Mouse (Mus musculus) T-helper 1 cell (primary cell): ENCODE results near the gene Exoc3l.

Experiments used
- in situ Hi-C: fragments of 300-600 bp; cut with MboI, MseI; formaldehyde crosslinking; loops from one replicate; pipeline ENCODE4 v1.15.1; 2025; ENCODE audit warnings: high pct_unique_total_duplicates

Exoc3l gene

DNA sequence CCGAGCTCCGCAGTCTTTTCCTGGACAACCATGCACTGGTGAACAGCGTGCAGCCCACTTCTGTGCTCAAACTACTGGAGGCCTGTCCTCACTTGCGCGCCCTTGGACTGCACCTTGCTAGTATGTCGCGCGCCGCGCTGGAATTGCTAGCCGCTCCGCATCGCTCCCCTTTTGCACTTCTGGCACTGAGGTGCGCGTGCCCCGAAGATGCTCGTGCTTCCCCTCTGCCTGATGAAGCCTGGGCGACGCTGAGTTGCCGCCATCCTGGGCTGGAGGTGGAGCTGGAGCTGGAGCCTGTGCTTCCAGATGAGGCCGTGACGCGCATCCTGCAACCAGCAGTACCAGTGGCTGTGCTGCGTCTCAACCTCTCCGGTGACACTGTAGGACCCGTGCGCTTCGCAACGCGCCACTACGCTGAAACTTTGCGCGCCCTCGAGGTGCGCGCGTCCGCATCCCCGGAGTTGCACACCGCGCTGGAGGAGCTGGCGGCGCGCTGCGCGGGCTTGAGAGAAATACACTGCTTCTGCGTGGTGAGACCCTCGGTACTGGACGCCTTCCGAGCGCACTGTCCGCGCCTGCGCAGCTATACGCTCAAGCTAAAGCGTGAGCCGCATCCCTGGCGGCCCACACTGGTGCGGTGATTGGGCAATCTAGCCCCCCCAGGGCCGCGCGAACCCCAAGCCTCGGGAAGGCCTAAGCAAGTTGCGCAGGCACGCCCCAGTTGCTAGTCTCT lies 27.4 kb downstream of the Exoc3l start:
- in situ Hi-C loops = loop anchor here (25.0 kb wide), 1 partner anchor 631 kb away; the partner anchor contains the start of genes Ciao2b and Rrad

- in situ Hi-C loops = loop anchor here (25.0 kb wide), 1 partner anchor 629 kb away; the partner anchor contains the start of genes Ciao2b and Rrad
These were observed 29.1 kb downstream of the Exoc3l start for GRCm38 (mm10) chr8:105266775-105267174.

DNA sequence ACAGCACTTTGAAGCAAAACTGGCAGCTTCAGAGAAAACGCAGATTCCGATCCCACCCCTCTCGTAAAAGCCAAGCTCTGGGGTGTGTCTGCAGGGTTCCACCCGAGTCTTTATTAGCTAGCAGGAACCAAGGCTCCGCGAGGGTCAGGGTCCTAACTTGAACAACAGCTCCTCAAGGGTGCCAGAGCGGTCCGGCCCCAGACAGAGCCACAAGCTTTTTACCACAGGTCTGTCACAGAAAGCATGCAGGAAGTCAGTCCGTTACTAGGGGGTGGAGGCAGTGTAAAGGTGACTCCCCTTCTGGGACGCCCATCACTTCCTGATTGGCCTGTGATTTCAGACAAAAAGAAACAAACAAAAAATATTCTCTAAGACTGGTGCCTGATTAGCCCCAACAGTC lies 30.8 kb downstream of the Exoc3l start:
- in situ Hi-C loops = loop anchor here (25.0 kb wide), 1 partner anchor 628 kb away; the partner anchor contains the start of genes Ciao2b and Rrad

- in situ Hi-C loops = loop anchor here (25.0 kb wide), 1 partner anchor 627 kb away; the partner anchor contains the start of genes Ciao2b and Rrad
These were observed 31.6 kb downstream of the Exoc3l start, which contains the start of the genes Tradd and Fbxl8 for GRCm38 (mm10) chr8:105264024-105264982. Gene Tradd, minus strand, starts transcription at chr8:105264609. Gene Fbxl8, plus strand, starts transcription at chr8:105264648.

GRCm38 (mm10) chr8:105263244-105263912 lies 32.5 kb downstream of the Exoc3l start:
- in situ Hi-C loops = loop anchor here (25.0 kb wide), 1 partner anchor 626 kb away; the partner anchor contains the start of genes Ciao2b and Rrad

GRCm38 (mm10) chr8:105261326-105261980 lies 34.4 kb downstream of the Exoc3l start:
- in situ Hi-C loops = loop anchor here (25.0 kb wide), 1 partner anchor 624 kb away; the partner anchor contains the start of genes Ciao2b and Rrad

DNA sequence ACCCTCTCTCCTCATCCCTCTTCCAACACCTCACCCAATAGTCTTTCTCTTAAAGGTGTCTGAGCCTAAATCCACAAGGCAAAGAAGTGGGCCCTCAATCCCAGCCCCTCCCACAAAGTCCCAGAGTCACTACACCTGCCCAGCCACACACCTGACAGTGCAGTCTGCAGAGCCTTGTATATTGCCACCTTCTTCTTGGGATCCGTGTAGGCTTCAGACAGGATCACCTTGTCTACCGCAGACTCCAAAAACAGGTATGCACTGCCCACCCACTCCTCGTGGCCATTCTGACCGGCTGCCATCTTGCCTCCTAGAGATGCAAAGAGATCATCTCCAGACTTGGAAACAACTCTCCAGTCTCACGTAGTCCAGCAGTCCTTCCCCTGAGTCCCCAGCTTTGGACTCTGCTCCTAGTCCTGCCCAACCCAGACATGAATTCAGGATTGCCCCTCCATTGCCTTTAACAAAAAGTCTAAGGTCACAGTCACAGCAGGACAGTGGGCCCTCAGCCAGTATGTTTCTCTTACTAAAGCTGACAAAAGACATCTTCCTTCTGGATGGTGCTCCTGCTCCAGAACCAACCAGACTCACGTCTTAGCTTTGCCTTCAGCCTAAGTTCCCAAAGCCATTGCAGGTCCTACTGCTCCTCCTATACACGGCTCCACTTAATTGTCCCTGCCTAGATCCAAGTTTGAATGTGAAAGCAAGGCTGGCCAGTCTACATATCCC lies 35.4 kb downstream of the Exoc3l start:
- in situ Hi-C loops = loop anchor here (25.0 kb wide), 1 partner anchor 623 kb away; the partner anchor contains the start of genes Ciao2b and Rrad

DNA sequence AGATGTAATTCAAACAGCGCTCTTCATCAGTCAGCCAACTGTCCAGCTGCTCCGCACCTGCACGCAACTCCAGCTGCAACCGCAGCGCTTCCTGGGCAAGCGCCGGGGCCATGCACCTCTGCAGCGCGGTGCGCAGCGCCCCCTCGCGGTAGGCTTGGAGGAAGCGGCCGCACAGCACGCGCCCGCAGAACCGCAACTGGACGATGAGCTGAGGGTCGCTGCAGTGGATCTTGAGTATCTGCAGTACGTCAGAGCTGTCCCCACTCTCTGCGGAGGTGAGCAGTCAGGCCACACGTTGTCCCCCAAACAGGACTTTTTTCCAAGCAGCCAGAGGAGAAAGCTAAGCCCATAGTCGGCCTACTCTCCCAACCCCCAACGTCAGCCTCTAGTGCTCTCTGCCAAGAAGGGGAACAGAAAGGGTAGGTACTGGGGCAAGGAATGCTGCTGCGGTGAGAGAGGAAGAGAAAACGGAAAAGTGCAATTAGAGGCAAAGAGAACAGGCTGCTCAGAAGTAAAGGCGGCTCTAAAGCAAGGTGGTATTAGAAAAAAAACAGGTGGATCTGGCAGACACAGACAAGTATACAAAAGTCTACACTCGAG lies 36.1 kb downstream of the Exoc3l start:
- in situ Hi-C loops = loop anchor here (25.0 kb wide), 1 partner anchor 623 kb away; the partner anchor contains the start of genes Ciao2b and Rrad

GRCm38 (mm10) chr8:105258911-105259720 lies 36.8 kb downstream of the Exoc3l start:
- in situ Hi-C loops = loop anchor here (25.0 kb wide), 1 partner anchor 622 kb away; the partner anchor contains the start of genes Ciao2b and Rrad

DNA sequence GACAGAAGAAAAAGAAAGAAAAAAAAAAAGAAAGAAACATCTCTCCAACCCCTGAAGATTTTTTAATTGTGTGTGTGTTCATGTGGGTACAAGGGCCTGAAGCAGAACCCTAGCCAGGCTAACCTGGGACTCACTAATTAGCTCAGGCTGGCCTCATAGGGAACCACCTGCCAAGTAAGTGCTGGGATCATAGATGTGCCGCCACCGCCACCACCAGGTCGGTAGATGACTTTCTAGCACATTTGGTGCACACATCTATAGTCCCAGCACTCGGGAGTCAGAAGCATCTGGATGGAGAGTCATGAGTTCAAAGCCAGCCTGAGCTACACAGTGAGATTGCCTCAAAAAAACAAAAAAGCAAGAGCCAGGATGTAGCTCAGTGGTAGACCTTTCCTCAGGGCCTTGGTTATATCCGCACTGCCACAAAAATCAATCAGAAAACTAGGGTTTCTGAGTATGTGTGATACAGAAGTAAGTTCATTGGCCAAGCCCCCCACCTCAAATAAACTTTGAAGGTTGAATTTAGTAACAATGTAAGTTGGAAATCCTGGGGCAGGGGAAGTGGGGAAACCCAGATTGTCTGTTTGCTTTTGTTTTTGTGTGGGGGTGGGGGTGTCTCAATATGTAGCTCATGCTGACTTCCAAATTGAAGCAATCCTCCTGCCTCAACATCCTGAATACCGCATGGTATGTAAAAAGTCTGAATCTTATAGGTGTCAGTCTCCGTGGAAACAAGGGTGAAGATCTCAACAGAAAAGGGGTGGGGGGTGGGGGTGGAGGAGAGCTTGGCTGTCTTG lies 38.4 kb downstream of the Exoc3l start:
- in situ Hi-C loops = loop anchor here (25.0 kb wide), 1 partner anchor 620 kb away; the partner anchor contains the start of genes Ciao2b and Rrad

- in situ Hi-C loops = loop anchor here (25.0 kb wide), 1 partner anchor 618 kb away; the partner anchor contains the start of genes Ciao2b and Rrad
These were observed 40.9 kb downstream of the Exoc3l start, which contains the start of gene B3gnt9 for GRCm38 (mm10) chr8:105254966-105255350. Gene B3gnt9, minus strand, starts transcription at chr8:105255153.

DNA sequence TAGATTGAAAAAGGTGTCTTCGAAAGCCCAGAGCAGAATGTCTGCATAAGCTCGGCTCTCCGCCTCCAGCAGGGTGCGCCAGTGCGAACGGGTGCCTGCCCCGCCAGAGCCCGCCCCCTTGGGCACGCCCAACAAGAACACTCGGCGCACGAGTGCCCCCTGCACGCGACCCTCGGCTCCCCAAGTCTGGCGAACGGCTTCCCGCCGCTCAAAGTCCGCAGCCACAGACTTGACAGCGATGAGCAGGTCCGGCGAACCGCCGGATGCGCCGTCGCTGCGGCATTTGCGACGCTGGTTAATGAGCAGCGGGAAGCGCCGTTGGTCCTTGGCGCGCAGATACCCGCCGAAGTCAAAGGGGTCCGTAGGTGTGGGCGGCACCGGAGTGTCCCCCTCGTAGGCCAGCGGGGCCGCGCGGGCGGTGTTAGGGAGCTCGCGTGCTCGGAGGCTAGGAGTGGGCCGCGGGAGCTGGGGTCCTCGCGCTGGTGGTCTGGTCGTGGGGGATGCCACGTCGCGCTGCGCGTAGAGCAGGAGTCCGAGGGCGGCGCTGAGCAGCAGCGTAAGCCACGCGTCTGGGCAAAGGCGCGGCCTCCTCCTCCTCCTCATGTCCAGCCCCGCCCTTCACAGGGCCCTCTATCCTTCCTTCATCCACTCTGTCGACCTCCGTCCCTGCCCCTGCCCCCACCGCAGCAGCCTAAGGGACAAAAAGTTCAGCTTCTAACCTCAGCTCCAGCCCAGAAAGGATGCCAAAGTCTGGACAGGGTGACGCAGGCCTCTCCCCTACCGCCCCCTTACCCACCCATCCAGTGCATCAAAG lies 41.5 kb downstream of the Exoc3l start:
- in situ Hi-C loops = loop anchor here (25.0 kb wide), 1 partner anchor 617 kb away; the partner anchor contains the start of genes Ciao2b and Rrad

- in situ Hi-C loops = loop anchor here (25.0 kb wide), 1 partner anchor 616 kb away; the partner anchor contains the start of genes Ciao2b and Rrad
These were observed 42.1 kb downstream of the Exoc3l start for GRCm38 (mm10) chr8:105253766-105254151.

DNA sequence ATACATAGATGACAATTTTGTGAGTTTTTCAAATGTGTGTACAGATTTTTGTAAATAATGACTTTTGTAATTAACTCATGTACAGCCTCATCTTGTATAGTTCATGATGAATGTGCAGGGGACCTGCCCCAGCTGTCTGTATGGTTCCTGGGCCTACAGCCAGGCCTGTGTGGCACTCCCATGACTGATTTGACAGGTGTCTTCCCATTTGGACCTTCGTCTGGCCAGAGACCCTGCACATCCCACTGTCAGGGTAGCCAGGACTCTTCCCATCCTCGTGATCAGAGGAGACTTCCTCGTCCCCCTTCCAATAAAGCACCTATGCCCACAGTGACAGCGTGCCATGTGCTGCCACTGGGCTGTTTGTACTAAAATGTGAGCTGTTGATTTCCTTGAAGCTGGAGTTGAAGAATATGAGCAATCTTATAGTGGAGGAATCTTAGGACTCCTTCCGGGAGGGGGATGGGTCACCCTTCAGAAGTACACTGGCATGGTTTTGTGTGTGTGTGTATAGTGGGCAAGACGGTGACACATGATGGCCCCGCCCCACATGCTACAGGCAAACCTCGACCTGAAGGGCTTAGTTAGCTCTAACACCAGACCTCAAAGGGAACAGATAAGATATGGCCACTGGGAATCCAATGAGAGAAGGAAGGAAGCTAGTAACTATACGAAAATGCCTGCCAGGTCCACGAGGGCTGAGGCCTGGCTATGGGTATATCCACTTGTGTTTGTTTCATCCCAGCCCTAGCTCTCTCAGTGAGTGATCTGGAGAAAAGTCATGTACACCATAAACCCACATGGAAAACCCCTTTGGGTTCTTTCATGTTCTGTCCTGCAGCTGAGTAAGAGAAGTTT lies 43.0 kb downstream of the Exoc3l start:
- in situ Hi-C loops = loop anchor here (25.0 kb wide), 1 partner anchor 616 kb away; the partner anchor contains the start of genes Ciao2b and Rrad

DNA sequence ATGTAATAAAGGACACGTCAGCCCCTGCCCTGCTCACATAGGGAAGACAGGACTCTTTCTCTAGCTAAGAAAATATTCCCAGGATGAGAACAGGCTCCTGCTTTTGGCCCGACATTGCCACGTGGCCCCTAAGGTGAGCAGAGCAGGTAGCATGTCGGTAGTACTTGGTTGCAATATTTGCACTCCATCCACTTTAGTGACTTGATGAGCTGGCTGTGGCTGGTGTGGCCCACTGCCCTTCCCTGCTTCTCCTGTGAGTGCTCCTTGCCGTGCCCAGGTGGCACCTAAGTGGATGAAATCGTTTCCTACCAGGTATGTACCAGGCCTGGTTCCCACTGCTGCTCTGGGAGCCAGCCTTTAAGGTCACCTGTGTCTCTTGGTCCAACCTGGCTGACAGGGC lies 43.9 kb downstream of the Exoc3l start:
- in situ Hi-C loops = loop anchor here (25.0 kb wide), 1 partner anchor 615 kb away; the partner anchor contains the start of genes Ciao2b and Rrad
